Mouse (Mus musculus) erythroblast, embryonic 14.5 days (primary cell): ENCODE data around the gene Drd5. TPM values are rescaled to one million over a fixed set of nuclear protein-coding genes. Genes with fewer than 3 reads are reported as not detected.

Experiments
- H3K27me3 ChIP-seq: 2 replicates; pipeline ENCODE4 v1.6.1; 2012; ENCODE audit warnings: inconsistent platforms; ENCODE audit not compliant: control insufficient read depth
- H3K36me3 ChIP-seq: 2 replicates; pipeline ENCODE4 v1.6.1; 2012; ENCODE audit warnings: mild to moderate bottlenecking, inconsistent platforms; ENCODE audit not compliant: control insufficient read depth
- H3K4me1 ChIP-seq: 2 replicates; pipeline ENCODE4 v1.6.1; 2012; ENCODE audit warnings: inconsistent platforms; ENCODE audit not compliant: control insufficient read depth
- H3K4me3 ChIP-seq: replicated peaks from 2 replicates; pipeline ENCODE3; 2012; ENCODE audit warnings: moderate library complexity, mild to moderate bottlenecking, inconsistent platforms
- H3K9me3 ChIP-seq: 2 replicates; pipeline ENCODE4 v1.6.1; 2012; ENCODE audit warnings: low read length, inconsistent platforms, mixed read lengths; ENCODE audit not compliant: control insufficient read depth
- GATA1 ChIP-seq: IDR thresholded peaks from 2 replicates; pipeline ENCODE4 v1.6.1; 2012; ENCODE audit warnings: low read length, inconsistent platforms, mixed read lengths
- TAL1 ChIP-seq: IDR thresholded peaks from 3 replicates; pipeline ENCODE4 v1.6.1; 2012; ENCODE audit warnings: low read length, inconsistent platforms, mixed read lengths
- polyA plus RNA-seq: library from polyadenylated mRNA; stranded (reverse); fragments of >175 nt; gene quantifications from 2 replicates; pipeline ENCODE4 v1.2.3, GENCODE M21; 2012

Drd5 gene
- polyA plus RNA-seq = not detected in 2 replicates

- Histone ChIP-seq H3K36me3 (no peaks in the 10 kb centered on the region), H3K4me3 (no peak within 1 kb of the TSS), H3K9me3 (no peaks in the 10 kb centered on the region), H3K27me3 (peaks cover 33% of the 10 kb centered on the region), H3K4me1 (no peaks in the 10 kb centered on the region)
- TF ChIP-seq TAL1 (no peak), GATA1 (no peak)
These were observed at the start of gene Drd5 for GRCm38 (mm10) chr5:38318966-38319786. Drd5 (plus strand) TSS chr5:38319367.

GRCm38 (mm10) chr5:38270942-38271341, 48.2 kb upstream of the Drd5 start:
- no peaks in the 10 kb centered on the region for H3K4me1 ChIP-seq
- no peaks in the 10 kb centered on the region for H3K9me3 ChIP-seq
- H3K27me3 ChIP-seq = peaks cover 16% of the 10 kb centered on the region
- H3K4me3 ChIP-seq = no peak overlapping the region
- peaks cover 51% of the 10 kb centered on the region for H3K36me3 ChIP-seq
- TF ChIP-seq GATA1 (no peak), TAL1 (no peak)

- no peak for TF ChIP-seq GATA1
- no peak for TF ChIP-seq TAL1
- H3K4me3 ChIP-seq = no peak overlapping the region
- peaks cover 43% of the 10 kb centered on the region for H3K27me3 ChIP-seq
- H3K4me1 ChIP-seq = no peaks in the 10 kb centered on the region
- H3K36me3 ChIP-seq = peaks cover 24% of the 10 kb centered on the region
- no peaks in the 10 kb centered on the region; the same call in 1 of the 2 replicates for H3K9me3 ChIP-seq
These were observed 45.3 kb upstream of the Drd5 start for GRCm38 (mm10) chr5:38273831-38274230.

GRCm38 (mm10) chr5:38275771-38276170, 43.4 kb upstream of the Drd5 start, which contains the start of gene Otop1:
Otop1 (plus strand) TSS chr5:38275972.
- H3K4me1 ChIP-seq = no peaks in the 10 kb centered on the region
- H3K4me3 ChIP-seq = no peak within 1 kb of the TSS
- H3K36me3 ChIP-seq = peaks cover 11% of the 10 kb centered on the region
- H3K27me3 ChIP-seq = peaks cover 54% of the 10 kb centered on the region
- no peaks in the 10 kb centered on the region; the same call in 1 of the 2 replicates for H3K9me3 ChIP-seq
- no peak for TF ChIP-seq TAL1
- TF ChIP-seq GATA1 = no peak

- H3K27me3 ChIP-seq = peaks cover 56% of the 10 kb centered on the region
- no peaks in the 10 kb centered on the region for H3K4me1 ChIP-seq
- no peaks in the 10 kb centered on the region; the same call in 1 of the 2 replicates for H3K9me3 ChIP-seq
- no peak overlapping the region for H3K4me3 ChIP-seq
- H3K36me3 ChIP-seq = peaks cover 4% of the 10 kb centered on the region
- TF ChIP-seq TAL1 = no peak
- TF ChIP-seq GATA1 = no peak
These were observed 42.7 kb upstream of the Drd5 start for GRCm38 (mm10) chr5:38276451-38276850.

- H3K4me1 ChIP-seq = no peaks in the 10 kb centered on the region
- no peaks in the 10 kb centered on the region for H3K36me3 ChIP-seq
- peaks cover 56% of the 10 kb centered on the region for H3K27me3 ChIP-seq
- TF ChIP-seq TAL1 = no peak
- TF ChIP-seq GATA1 = no peak
- no peak overlapping the region for H3K4me3 ChIP-seq
- no peaks in the 10 kb centered on the region; the same call in 1 of the 2 replicates for H3K9me3 ChIP-seq
These were observed 41.9 kb upstream of the Drd5 start for GRCm38 (mm10) chr5:38277098-38277866.

- TF ChIP-seq GATA1 = no peak
- no peak for TF ChIP-seq TAL1
- Histone ChIP-seq H3K4me1 (no peaks in the 10 kb centered on the region), H3K36me3 (no peaks in the 10 kb centered on the region), H3K9me3 (no peaks in the 10 kb centered on the region; the same call in 1 of the 2 replicates), H3K27me3 (peaks cover 56% of the 10 kb centered on the region), H3K4me3 (no peak overlapping the region)
These were observed 41.1 kb upstream of the Drd5 start for GRCm38 (mm10) chr5:38277936-38278600.

GRCm38 (mm10) chr5:38280075-38280474, 39.1 kb upstream of the Drd5 start:
- no peak overlapping the region for H3K4me3 ChIP-seq
- H3K4me1 ChIP-seq = no peaks in the 10 kb centered on the region
- TF ChIP-seq TAL1 (no peak), GATA1 (no peak)
- H3K27me3 ChIP-seq = peaks cover 49% of the 10 kb centered on the region
- H3K36me3 ChIP-seq = no peaks in the 10 kb centered on the region
- no peaks in the 10 kb centered on the region; the same call in 1 of the 2 replicates for H3K9me3 ChIP-seq

- Histone ChIP-seq H3K36me3 (no peaks in the 10 kb centered on the region), H3K9me3 (peaks cover 3% of the 10 kb centered on the region), H3K4me1 (no peaks in the 10 kb centered on the region), H3K4me3 (no peak overlapping the region), H3K27me3 (peaks cover 2% of the 10 kb centered on the region; the same call in 1 of the 2 replicates)
- TF ChIP-seq GATA1 (no peak), TAL1 (no peak)
These were observed 33.4 kb upstream of the Drd5 start for GRCm38 (mm10) chr5:38285724-38286123.
